Mouse (Mus musculus): ENCODE data around the gene Cd72.

DNA sequence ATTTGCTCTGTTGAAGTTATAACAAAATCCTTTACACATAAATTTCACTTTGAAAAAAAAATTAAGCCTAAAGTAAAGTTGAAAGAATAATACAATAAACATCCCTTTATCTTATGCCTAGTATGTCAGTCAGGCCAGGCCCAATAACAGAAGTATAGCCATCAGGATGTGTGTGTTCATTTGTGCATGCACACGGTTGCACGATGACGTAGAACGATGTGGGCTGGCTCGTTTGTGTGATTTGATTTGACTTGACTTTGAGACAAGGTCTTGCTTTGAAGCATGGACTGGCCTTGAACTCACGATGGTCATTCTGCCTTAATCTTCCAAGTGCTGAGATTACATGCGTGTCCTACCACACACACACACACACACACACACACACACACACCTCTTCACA lies 12.4 kb upstream of the Cd72 start:
- TF ChIP-seq POLR2A (IDR thresholded peaks at IDR 0.05; ENCODE audit: low read depth, low read length) (no peak), CTCF (conservative IDR thresholded peaks at IDR 0.05; ENCODE audit: insufficient read depth, insufficient read length, low read depth, low read length) (no peak)
